Mouse (Mus musculus): ENCODE results near the gene Gm30302. TPM values are rescaled to one million over a fixed set of nuclear protein-coding genes. Genes with fewer than 3 reads are reported as not detected.

Gene Gm30302
- polyA plus RNA-seq, 1 experiment: not detected

DNA sequence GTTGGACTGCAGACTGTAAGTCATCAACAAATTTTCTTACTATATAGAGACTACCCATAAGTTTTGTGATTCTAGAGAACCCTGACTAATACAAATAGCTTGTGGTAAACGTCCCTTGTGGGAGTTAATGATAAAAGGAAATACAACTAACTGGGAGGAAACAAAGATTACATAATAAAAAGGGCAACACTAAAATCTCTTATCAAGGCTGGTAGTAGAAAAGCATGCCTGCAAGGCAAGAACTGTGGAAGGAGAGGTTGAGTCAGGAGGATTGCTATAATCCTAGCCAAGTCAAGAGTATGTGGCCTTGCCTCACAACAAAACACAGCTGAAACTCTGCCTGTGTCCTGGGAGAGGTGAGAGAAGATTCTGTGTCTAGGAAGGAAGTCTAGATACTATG lies 38.1 kb downstream of the Gm30302 start:
- H3K27me3 ChIP-seq (ENCODE audit: control insufficient read depth): no peaks in the 10 kb centered on the region
- no peaks in the 10 kb centered on the region for H3K4me1 ChIP-seq (ENCODE audit: control insufficient read depth)
- H3K4me3 ChIP-seq (replicated peaks): no peak overlapping the region
- TF ChIP-seq TAL1 (IDR thresholded peaks at IDR 0.05; ENCODE audit: low read length): no peak
- TF ChIP-seq GATA1 (IDR thresholded peaks at IDR 0.05; ENCODE audit: low read length): no peak
- H3K36me3 ChIP-seq (ENCODE audit: control insufficient read depth): no peaks in the 10 kb centered on the region
- H3K9me3 ChIP-seq (ENCODE audit: control insufficient read depth, low read length): peaks cover 4% of the 10 kb centered on the region; the same call in 1 of the 2 replicates

DNA sequence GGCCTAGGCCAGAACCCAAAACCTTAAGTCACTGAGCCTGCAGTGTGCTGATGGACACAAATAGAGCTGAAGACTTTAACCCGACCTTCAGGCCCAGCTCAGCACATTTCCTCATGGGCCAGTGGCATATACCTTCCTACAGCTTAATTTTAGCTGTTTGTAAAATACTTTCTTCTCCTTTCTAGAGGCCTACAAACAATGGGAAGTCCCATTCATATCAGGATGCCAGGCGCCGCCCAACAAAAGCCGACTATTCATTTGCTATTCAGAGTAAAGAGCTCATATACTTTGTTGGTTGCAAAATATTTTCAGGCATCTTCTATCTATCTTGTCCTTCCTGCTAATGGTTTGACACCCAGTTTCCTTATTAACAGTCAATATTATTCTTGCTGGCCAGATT lies 40.8 kb downstream of the Gm30302 start:
- Histone ChIP-seq H3K27me3 (ENCODE audit: control insufficient read depth) (no peaks in the 10 kb centered on the region), H3K4me1 (ENCODE audit: control insufficient read depth) (no peaks in the 10 kb centered on the region), H3K4me3 (replicated peaks) (no peak overlapping the region), H3K36me3 (ENCODE audit: control insufficient read depth) (no peaks in the 10 kb centered on the region), H3K9me3 (ENCODE audit: control insufficient read depth, low read length) (peaks cover 4% of the 10 kb centered on the region; the same call in 1 of the 2 replicates)
- TF ChIP-seq GATA1 (IDR thresholded peaks at IDR 0.05; ENCODE audit: low read length): no peak
- TF ChIP-seq TAL1 (IDR thresholded peaks at IDR 0.05; ENCODE audit: low read length): no peak

DNA sequence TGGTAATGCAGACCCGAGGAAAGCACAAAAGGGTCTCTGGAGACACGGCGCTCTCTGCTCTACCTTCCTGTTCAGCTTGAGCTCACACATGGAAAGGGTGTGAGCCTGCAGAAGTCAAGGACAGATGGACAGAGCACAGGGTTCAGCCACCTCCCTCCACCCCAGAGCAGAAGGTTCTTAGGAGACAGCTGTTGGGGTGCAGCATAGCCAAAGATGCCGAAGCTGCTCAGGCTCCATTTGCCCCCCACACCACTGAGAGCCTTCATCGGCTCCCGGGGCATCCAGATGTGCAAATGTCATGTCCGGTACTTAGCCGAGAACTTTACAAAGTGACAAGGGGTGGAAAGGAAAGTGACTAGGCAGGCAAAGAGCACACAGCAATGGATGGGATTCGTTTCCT lies 42.2 kb downstream of the Gm30302 start:
- Histone ChIP-seq H3K36me3 (ENCODE audit: control insufficient read depth) (no peaks in the 10 kb centered on the region), H3K27me3 (ENCODE audit: control insufficient read depth) (no peaks in the 10 kb centered on the region), H3K4me1 (ENCODE audit: control insufficient read depth) (no peaks in the 10 kb centered on the region), H3K4me3 (replicated peaks) (no peak overlapping the region), H3K9me3 (ENCODE audit: control insufficient read depth, low read length) (no peaks in the 10 kb centered on the region)
- TF ChIP-seq TAL1 (IDR thresholded peaks at IDR 0.05; ENCODE audit: low read length) (no peak), GATA1 (IDR thresholded peaks at IDR 0.05; ENCODE audit: low read length) (no peak)

DNA sequence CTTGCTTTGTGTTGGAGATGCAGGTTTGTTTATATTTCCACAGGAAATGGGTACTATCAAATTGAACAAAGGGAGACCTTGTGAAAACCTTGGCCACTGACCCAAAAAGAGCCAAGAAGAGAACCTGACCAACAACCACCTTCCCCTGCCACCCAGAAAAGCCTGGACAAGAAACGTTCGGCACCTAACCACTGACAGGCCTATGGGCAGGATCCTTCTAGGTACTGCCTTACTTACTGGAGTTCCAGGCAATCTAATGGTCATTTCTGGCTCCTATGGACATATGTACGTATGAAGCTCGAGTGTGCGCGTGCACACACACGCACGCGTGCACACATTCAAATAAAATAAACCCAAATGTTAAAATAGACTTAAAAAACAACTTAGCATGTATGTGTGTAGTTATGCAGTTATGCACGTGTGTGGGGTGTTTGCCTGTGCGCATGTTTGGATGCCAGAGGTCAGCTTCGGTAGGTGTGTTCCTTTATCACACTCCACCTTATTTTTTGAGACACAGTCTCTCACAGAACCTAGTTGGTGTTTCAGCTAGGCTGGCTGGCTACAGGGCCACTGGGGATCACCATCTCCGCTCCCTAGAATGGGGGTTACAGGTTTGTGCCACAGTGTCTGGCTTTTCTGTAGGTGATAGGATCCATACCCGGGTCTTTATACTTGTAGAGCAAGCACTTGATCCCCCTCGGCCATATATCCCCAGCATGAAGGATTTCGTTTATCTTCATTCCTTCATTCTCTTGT lies 57.3 kb downstream of the Gm30302 start:
- no peaks in the 10 kb centered on the region for H3K4me1 ChIP-seq (ENCODE audit: control insufficient read depth)
- H3K36me3 ChIP-seq (ENCODE audit: control insufficient read depth): no peaks in the 10 kb centered on the region; the same call in 1 of the 2 replicates
- H3K4me3 ChIP-seq (replicated peaks): no peak overlapping the region
- H3K27me3 ChIP-seq (ENCODE audit: control insufficient read depth): no peaks in the 10 kb centered on the region
- TF ChIP-seq GATA1 (IDR thresholded peaks at IDR 0.05; ENCODE audit: low read length): no peak
- TF ChIP-seq TAL1 (IDR thresholded peaks at IDR 0.05; ENCODE audit: low read length): no peak
- peaks cover 2% of the 10 kb centered on the region; the same call in 1 of the 2 replicates for H3K9me3 ChIP-seq (ENCODE audit: control insufficient read depth, low read length)

DNA sequence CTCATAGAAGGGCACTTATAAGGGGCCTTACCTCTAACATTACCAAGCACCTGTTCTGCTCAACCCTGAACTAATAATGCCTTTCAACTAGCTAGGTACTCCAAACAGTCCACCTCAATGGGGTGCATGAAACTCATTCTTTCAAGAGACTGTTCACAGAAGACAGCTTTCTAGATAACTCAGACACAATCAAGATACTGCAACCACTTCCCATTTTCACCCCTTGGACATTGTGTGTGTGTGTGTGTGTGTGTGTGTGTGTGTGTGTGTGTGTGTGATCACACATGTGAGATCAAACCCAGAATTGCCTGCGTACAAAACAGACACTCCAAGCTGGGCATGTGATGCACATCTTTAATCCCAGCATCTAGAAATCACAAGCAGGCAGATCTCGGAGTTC lies 60.8 kb downstream of the Gm30302 start:
- H3K9me3 ChIP-seq (ENCODE audit: control insufficient read depth, low read length): no peaks in the 10 kb centered on the region
- no peak for TF ChIP-seq TAL1 (IDR thresholded peaks at IDR 0.05; ENCODE audit: low read length)
- TF ChIP-seq GATA1 (IDR thresholded peaks at IDR 0.05; ENCODE audit: low read length): no peak
- H3K36me3 ChIP-seq (ENCODE audit: control insufficient read depth): peaks cover 32% of the 10 kb centered on the region
- no peaks in the 10 kb centered on the region for H3K27me3 ChIP-seq (ENCODE audit: control insufficient read depth)
- H3K4me3 ChIP-seq (replicated peaks): no peak overlapping the region
- no peaks in the 10 kb centered on the region for H3K4me1 ChIP-seq (ENCODE audit: control insufficient read depth)

DNA sequence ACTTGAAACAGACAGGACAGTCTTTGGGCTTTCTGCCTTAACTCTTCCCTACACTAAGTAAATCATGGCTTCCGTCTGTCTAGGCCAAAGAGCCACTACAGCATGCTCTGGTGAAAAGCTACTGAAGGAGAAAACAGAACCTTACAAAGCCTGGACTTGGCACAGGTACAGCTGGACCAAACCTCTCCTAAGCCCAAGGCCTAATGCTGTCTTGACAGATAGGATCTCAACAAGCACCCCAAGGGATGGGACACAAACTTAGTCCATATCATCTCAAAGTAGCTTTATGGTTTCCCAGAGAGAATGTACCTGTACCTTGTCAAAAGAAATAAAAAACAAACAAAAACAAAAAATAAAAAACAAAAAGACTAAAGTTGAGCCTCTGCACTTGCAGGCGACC lies 62.4 kb downstream of the Gm30302 start:
- H3K4me3 ChIP-seq (replicated peaks): no peak overlapping the region
- peaks cover 48% of the 10 kb centered on the region for H3K36me3 ChIP-seq (ENCODE audit: control insufficient read depth)
- no peaks in the 10 kb centered on the region for H3K4me1 ChIP-seq (ENCODE audit: control insufficient read depth)
- no peaks in the 10 kb centered on the region for H3K9me3 ChIP-seq (ENCODE audit: control insufficient read depth, low read length)
- no peaks in the 10 kb centered on the region for H3K27me3 ChIP-seq (ENCODE audit: control insufficient read depth)
- TF ChIP-seq GATA1 (IDR thresholded peaks at IDR 0.05; ENCODE audit: low read length) (no peak), TAL1 (IDR thresholded peaks at IDR 0.05; ENCODE audit: low read length) (no peak)

Other genes with a start within 250 kb of the Gm30302 start
- not detected in 2 replicates for gene Omd, start 216.5 kb downstream of the Gm30302 start, polyA plus RNA-seq (2012)
- gene Ogn, start 191.0 kb downstream of the Gm30302 start, polyA plus RNA-seq (2012): not detected in 2 replicates
- gene Cenpp, start 146.2 kb downstream of the Gm30302 start, polyA plus RNA-seq (2012): 1.2 and 1.5 TPM in 2 replicates
- gene Nol8, start 145.9 kb downstream of the Gm30302 start, polyA plus RNA-seq (2012): 0.09 TPM in 2 replicates
- 1.2 and 2.1 TPM in 2 replicates for gene Iars, start 116.9 kb downstream of the Gm30302 start, polyA plus RNA-seq (2012)

All from erythroblast, embryonic 14.5 days (primary cell).